Mouse (Mus musculus) heart, postnatal 4 days (tissue): Measurements from ENCODE around the gene Ggta1. TPM values are rescaled to one million over a fixed set of nuclear protein-coding genes. Genes with fewer than 3 reads are reported as not detected.
A peak's percentile ranks its signal among the peaks of the same experiment; 100 is the strongest.

Experiments used
- DNase-seq: peaks from one replicate; pipeline ENCODE4 v3.0.0; 2021
- total RNA-seq, 2 experiments: library from RNA; stranded (reverse); gene quantifications; 2 replicates each; pipeline ENCODE4 v1.2.3; 2021

The Ggta1 gene
- total RNA-seq, 2 experiments from 2014 or later = 21.5 to 22.3 TPM

DNA sequence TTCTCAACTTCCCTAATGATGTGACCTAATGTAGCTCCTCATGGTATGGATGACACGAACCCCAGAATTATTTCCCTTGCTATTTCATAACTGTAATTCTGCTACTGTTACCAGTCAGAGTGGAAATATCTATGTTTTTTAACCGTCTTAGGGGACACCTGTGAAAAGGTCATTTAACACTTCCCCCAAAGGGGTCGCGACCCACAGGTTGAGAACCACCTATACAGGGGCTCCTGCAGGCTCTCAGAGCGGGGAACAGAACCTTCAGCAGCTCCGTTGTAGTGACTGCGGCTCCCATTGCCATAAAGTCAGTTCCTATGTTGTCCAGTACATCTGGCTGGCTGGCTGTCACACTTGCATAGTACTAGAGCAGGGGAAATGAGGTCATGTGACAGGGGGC, 62.3 kb downstream of the Ggta1 start:
- DNase-seq = peak; percentile 3

DNA sequence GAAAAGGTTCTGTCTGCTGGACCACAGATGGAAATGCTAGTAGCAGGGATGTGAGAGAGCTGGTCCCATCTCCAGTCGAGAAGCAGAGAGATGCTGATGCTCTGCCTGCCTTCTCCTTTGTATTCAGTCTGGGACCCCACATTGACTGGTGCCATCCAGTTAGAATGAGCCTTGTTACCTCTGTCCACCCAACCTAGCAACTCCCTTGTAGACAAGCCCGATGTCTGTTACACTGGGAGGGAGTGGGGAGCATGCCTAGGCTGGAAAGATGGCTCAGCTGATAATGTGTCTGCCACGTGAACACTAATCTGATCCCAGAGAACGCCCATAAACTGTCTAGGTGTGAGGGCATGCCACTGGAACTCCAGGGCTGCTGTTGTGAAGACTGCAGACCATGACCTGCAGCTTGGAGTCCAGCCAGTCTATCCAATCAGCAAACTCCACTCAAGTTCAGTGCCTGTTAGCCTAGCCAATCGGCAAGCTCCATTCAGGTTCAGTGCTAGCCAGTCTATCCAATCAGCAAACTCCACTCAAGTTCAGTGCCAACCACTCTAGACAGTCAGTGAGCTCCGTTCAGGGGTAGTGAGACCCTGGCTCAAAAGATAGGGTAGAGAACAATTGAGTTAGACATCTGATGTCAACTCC, 64.7 kb downstream of the Ggta1 start:
- DNase-seq = no peak

DNA sequence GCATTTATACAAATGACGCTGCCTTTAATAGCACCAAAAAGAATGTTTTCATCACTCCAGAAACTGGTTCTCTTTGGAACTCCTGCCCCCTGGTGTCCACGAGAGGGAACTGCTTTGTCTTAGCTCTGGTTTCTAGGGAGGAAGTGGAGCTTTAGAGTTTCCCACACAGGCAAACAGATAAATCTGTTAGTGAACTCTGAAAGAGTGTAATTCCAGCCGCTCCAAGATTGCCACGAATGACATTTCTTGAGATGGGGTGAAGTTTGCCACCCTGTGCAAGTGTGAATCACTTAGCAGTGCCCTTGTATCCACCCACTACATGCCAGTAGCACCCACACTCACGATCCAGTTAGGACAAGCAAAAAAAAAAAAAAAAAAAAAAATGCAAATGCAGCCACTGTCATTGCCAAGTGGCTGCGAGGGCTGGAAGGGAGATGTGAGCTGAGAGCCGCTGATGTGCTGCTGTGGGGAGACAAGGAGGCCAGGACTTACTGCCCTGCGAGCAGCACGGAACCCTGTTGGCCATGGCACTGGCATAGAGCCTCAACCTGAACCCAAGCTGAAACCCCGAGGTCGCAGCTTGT, 65.3 kb downstream of the Ggta1 start:
- peak; percentile 82 for DNase-seq

DNA sequence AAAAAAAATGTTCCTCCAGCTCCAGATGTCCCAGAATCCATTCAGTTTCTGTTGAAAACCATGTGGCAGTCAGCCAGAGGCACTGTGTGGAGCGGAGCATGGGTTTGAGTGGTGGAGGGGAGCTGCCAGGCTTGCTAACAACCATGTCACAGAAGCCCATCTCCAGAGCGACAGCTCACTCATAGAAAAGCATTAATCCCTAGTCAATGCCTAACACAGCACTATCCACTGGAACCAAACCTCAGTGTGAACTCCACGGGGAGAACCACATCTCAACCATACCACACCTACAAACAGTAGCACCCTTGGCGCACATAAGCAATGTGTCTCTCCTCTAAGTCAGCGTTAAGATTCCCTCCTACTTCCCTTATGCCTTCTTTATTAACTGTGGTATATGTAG, 65.9 kb downstream of the Ggta1 start, which contains the start of gene 4930402F06Rik:
Gene 4930402F06Rik (minus strand): TSS at position 80 of the 400 bp plus-strand sequence.
- no peak for DNase-seq

DNA sequence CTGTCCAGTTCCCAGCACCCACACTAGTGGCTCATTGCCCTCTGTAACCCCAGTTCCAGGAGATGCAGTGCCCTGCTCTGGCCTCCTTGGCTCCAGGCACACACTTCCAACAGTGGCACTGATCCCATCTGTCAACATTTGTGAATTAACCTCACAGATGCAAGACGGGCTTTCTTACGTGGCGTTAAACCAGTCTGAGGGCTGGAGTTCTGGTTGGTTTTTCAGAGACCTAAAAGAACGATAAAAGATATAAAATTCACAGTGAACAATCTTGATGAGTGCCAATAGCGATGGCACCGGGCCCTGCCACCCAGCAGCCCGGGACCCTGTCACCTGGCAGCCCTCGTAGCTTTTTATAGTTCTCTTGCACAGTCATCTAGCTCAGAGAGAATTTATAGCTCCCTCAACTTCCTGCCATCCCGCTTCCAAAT, 77.6 kb downstream of the Ggta1 start:
- DNase-seq = peak; percentile 27

DNA sequence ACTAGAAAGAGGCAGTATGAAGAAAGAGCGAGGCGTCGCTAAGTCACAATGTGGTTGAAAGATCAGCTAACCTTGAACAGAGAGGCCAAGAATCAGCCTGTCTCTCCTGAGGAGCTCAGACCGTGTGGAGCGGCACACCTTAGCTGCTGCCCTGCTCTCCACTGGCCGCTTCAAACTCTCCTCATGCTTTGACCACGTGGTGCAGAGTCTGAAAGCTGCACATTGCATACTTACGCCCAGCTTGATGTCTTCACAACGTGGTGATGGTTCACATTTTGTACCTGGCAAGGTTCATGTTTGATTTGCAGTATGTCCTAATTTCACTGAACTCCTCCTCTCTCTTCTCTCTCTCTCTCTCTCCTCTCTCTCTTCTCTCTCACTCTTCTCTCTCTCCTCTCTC, 83.7 kb downstream of the Ggta1 start:
- DNase-seq = no peak

DNA sequence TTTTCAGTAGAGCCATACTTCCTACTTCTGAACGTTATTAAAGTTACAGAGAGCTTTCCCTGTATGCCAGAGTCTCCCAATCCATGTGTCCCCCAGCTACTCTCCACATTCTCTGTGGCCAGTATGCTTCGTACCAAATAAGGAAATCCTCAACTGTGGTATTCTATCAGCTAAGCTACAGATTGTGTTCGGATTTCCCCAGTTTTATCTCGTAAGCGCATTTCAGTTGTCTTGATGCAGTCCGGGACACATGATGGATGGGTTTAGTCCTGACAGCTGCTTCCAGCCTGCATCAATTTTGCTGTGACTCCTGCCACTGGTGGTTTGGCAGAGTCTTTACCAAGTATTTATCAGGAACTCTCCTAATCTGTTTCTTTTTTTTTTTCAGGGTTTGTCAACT, 85.4 kb downstream of the Ggta1 start:
- DNase-seq = no peak

DNA sequence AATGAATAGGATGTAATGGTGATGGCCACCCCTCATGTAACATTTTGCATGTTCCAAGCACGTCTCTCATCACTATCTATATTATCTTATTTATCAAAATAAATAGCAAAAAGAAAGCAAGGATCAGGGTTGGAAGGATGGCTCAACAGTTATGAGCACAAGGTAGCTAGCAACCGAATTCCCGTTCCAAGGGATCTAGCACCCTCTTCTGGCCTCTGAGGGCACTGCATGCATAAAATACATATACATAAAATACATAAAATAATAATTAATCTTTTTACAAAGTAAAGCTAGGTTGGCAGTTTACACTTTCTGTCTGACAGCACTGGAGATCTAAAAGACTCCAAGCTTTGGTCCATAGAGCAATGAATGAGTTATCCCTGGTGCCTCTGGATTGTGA, 90.0 kb downstream of the Ggta1 start:
- peak; percentile 46 for DNase-seq

DNA sequence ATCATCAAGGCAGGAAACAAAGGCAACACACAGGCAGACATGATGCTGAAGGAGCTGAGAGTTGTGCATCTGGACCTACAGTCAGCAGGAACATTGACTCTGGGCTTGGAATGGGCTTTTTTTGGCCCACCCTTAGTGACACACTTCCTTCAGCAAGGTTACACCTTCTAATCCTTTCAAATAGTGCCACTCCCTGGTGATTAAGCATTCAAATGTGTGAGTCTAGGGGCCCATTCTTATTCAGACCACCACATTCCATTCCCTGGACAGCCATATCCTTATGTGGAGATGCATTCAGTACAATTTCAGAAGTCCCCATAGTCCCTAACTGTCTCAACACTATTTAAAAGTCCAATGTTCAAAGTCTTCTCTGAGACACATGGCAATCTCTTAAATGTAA, 92.3 kb downstream of the Ggta1 start:
- no peak for DNase-seq

DNA sequence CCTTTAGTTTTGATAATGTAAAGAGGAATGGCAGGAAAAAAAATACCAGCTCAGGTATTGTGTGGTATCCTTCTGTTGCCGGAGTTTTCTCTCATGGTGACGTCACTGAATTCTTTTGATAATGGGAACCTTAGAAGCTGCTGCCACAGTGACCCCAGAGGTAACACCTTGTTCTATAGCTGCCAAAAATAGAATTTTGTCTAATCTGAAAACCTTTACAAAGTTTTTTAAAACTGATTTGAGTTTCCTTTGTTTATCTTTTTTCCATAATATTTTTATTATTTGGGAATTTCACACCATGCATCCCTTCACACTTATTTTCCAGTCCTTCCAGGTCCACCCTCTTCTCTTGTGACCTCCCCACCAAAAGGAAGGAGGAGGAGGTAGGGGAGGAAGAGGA, 95.4 kb downstream of the Ggta1 start, which contains the start of gene 4930568D16Rik:
Gene 4930568D16Rik (minus strand): TSS at position 101 of the 400 bp plus-strand sequence.
- no peak for DNase-seq

Other genes starting within 250 kb of the Ggta1 start
- 100 to 1,000 TPM; 164 to 171 TPM for gene Gsn, start 206.9 kb downstream of the Ggta1 start, total RNA-seq
- gene Stom, start 126.3 kb downstream of the Ggta1 start, total RNA-seq = 10 to 100 TPM; 48.1 to 52.2 TPM
- not detected for gene 4930568D16Rik, start 95.5 kb downstream of the Ggta1 start, total RNA-seq
- not detected for gene 4930402F06Rik, start 66.1 kb downstream of the Ggta1 start, total RNA-seq
- 10 to 100 TPM; 54.6 to 55.2 TPM for gene Dab2ip, start 95.0 kb upstream of the Ggta1 start, total RNA-seq